Mouse (Mus musculus) spleen, adult 2 months (tissue): ENCODE measurements at regions not wholly inside any gene's neighbourhood (a gene's known extent, or its start where the extent isn't known, plus 50 kb on each side); places are given as distances from the start of the nearest gene placed in this dataset.

Experiments used
- DNase-seq, 2 experiments: peaks; one replicate each; pipeline versions ENCODE4 v3.0.0 to v3.0.0-alpha.2; 2012 to 2021; ENCODE audit warnings: low spot score in 2 of 2, low read depth in 1 of 2
- H3K27ac ChIP-seq: fragments of 200-500 bp; 2 replicates; pipeline ENCODE4 v1.5.1; 2012; ENCODE audit warnings: low read length, inconsistent platforms; ENCODE audit not compliant: insufficient read depth
- H3K27me3 ChIP-seq: fragments of 200-500 bp; 2 replicates; pipeline ENCODE4 v1.6.1; 2012; ENCODE audit warnings: mild to moderate bottlenecking, moderate library complexity, low read length, inconsistent platforms; ENCODE audit not compliant: control insufficient read depth, insufficient read depth
- H3K36me3 ChIP-seq: fragments of 200-500 bp; 2 replicates; pipeline ENCODE4 v1.6.1; 2012; ENCODE audit warnings: mild to moderate bottlenecking, low read length, inconsistent platforms; ENCODE audit not compliant: control insufficient read depth, insufficient read depth
- H3K4me1 ChIP-seq: fragments of 200-500 bp; 2 replicates; pipeline ENCODE4 v1.6.1; 2011; ENCODE audit warnings: inconsistent platforms; ENCODE audit not compliant: control insufficient read depth, insufficient read depth, insufficient read length
- H3K4me3 ChIP-seq: fragments of 200-500 bp; 2 replicates; pipeline ENCODE4 v1.5.1; 2011; ENCODE audit warnings: mild to moderate bottlenecking, inconsistent platforms; ENCODE audit not compliant: insufficient read depth, insufficient read length; ENCODE audit errors: extremely low read depth
- CTCF ChIP-seq: fragments of 200-500 bp; IDR thresholded peaks from 2 replicates; pipeline ENCODE4 v1.5.1; 2011; ENCODE audit warnings: mild to moderate bottlenecking, inconsistent platforms; ENCODE audit not compliant: insufficient read depth, insufficient read length, insufficient replicate concordance; ENCODE audit errors: extremely low read depth
- POLR2A ChIP-seq: fragments of 200-500 bp; IDR thresholded peaks from 2 replicates; pipeline ENCODE4 v1.6.1; 2011; ENCODE audit warnings: low read depth, low read length, inconsistent platforms
- WGBS: fragments of 180-500 bp; shearing (Covaris S2); methylation state at CpG from one replicate; pipeline ENCODE4 v1.1.7; 2018; 5-methylcytosine and 5-hydroxymethylcytosine counted together

DNA sequence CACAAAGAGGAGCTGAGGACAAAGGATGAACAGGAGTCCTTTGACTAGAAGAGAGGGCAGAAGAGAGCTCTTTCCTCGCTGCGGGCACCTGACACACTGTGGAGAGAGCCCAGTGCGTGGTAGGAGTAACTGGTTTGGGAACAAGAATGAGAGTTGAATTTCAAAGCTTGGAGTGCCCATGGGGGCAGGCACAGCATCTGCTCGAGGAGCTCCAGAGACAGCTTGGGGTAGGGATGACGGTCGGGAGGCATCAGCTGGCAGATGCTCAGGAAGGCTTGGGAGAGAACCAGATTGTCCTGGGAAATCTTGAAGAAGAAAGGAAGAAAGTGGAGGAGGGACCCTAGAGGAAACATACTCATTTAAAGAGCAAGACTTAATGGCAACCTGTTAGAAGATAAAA is 297.0 kb downstream of the Rps24 start:
- TF ChIP-seq POLR2A (no peak), CTCF (no peak)
- peaks cover 4% of the 10 kb centered on the region; the same call in 1 of the 2 replicates for H3K4me1 ChIP-seq
- no peaks in the 10 kb centered on the region for H3K27me3 ChIP-seq
- WGBS = 91% methylated on average over 6 of the region's 6 CpGs
- no peaks in the 10 kb centered on the region for H3K36me3 ChIP-seq
- DNase-seq = no peak
- H3K4me3 ChIP-seq = no peak overlapping the region
- no peak overlapping the region for H3K27ac ChIP-seq

- TF ChIP-seq POLR2A = no peak
- TF ChIP-seq CTCF = no peak
- no peaks in the 10 kb centered on the region for H3K4me1 ChIP-seq
- no peak for DNase-seq
- no peaks in the 10 kb centered on the region for H3K27me3 ChIP-seq
- no peaks in the 10 kb centered on the region for H3K36me3 ChIP-seq
- WGBS = 57% methylated on average over 5 of the region's 5 CpGs
- H3K27ac ChIP-seq = no peak overlapping the region
- H3K4me3 ChIP-seq = no peak overlapping the region
Measured at GRCm38 (mm10) chr14:24785452-24785851, 298.5 kb downstream of the Rps24 start.

GRCm38 (mm10) chr14:24793375-24794285 is 306.7 kb downstream of the Rps24 start:
- no peaks in the 10 kb centered on the region for H3K27me3 ChIP-seq
- no peaks in the 10 kb centered on the region for H3K36me3 ChIP-seq
- no peaks in the 10 kb centered on the region for H3K4me1 ChIP-seq
- no peak overlapping the region for H3K4me3 ChIP-seq
- H3K27ac ChIP-seq = no peak overlapping the region
- 86% methylated on average over 10 of the region's 10 CpGs for WGBS
- TF ChIP-seq CTCF = no peak
- TF ChIP-seq POLR2A = no peak
- no peak for DNase-seq

DNA sequence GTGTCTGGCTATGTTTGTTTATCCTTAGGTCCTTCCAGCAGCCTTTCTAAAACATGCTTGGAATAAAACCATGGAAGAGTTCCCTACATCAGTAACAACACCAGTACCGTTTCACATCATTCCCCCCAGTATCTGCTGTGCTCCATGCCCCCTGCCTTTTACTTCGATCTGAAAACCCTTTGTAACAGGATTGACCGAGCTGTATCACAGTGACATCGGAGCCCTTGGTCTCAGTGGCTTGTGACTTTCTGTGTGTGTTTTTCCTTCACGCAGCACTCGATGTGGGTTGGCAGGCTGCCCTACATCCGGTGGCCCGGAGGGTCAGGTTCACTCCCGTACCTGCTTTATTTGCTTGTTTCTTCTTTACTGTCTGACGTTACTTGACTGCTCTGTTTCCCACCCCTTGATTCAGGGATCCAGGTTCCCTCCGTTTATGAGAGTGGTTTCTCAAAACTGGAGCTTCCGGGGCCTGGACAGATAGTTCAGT is 307.5 kb downstream of the Rps24 start:
- Histone ChIP-seq H3K4me1 (no peaks in the 10 kb centered on the region), H3K4me3 (no peak overlapping the region), H3K27ac (no peak overlapping the region), H3K27me3 (no peaks in the 10 kb centered on the region), H3K36me3 (no peaks in the 10 kb centered on the region)
- 83% methylated on average over 12 of the region's 12 CpGs for WGBS
- no peak for DNase-seq
- no peak for TF ChIP-seq CTCF
- no peak for TF ChIP-seq POLR2A

- no peak for TF ChIP-seq POLR2A
- TF ChIP-seq CTCF = no peak
- Histone ChIP-seq H3K4me1 (no peaks in the 10 kb centered on the region), H3K27ac (no peak overlapping the region), H3K36me3 (no peaks in the 10 kb centered on the region), H3K27me3 (no peaks in the 10 kb centered on the region), H3K4me3 (no peak overlapping the region)
- no peak for DNase-seq
Measured at GRCm38 (mm10) chr14:24797494-24797893, 310.6 kb downstream of the Rps24 start.

GRCm38 (mm10) chr14:24798066-24798465 is 311.1 kb downstream of the Rps24 start:
- no peak for DNase-seq
- Histone ChIP-seq H3K36me3 (no peaks in the 10 kb centered on the region), H3K27me3 (no peaks in the 10 kb centered on the region), H3K4me3 (no peak overlapping the region), H3K27ac (no peak overlapping the region), H3K4me1 (no peaks in the 10 kb centered on the region)
- TF ChIP-seq CTCF (no peak), POLR2A (no peak)
- WGBS = 68% methylated on average over 4 of the region's 4 CpGs

GRCm38 (mm10) chr14:24803001-24803655 is 316.2 kb downstream of the Rps24 start:
- no peaks in the 10 kb centered on the region for H3K27me3 ChIP-seq
- H3K4me1 ChIP-seq = no peaks in the 10 kb centered on the region
- WGBS = 87% methylated on average over 5 of the region's 5 CpGs
- H3K4me3 ChIP-seq = no peak overlapping the region
- H3K27ac ChIP-seq = no peak overlapping the region
- TF ChIP-seq POLR2A = no peak
- no peak for TF ChIP-seq CTCF
- DNase-seq = no peak
- H3K36me3 ChIP-seq = no peaks in the 10 kb centered on the region
